Mouse (Mus musculus): ENCODE results near the gene CN725425.

Gene CN725425

GRCm38 (mm10) chr15:91237294-91237693 is 38.0 kb downstream of the CN725425 start:
- DNase-seq = no peak

GRCm38 (mm10) chr15:91240683-91241335 is 41.5 kb downstream of the CN725425 start:
- no peak for DNase-seq

- peak in 1 of 2 experiments; percentile 53 for DNase-seq
These were observed 51.5 kb downstream of the CN725425 start for GRCm38 (mm10) chr15:91250815-91251214.

- no peak for DNase-seq
These were observed 52.5 kb downstream of the CN725425 start for GRCm38 (mm10) chr15:91251544-91252408.

- DNase-seq = no peak
These were observed 53.7 kb downstream of the CN725425 start for GRCm38 (mm10) chr15:91252956-91253355.

- DNase-seq = no peak
These were observed 56.0 kb downstream of the CN725425 start for GRCm38 (mm10) chr15:91255308-91255707.

GRCm38 (mm10) chr15:91257140-91257539 is 57.8 kb downstream of the CN725425 start:
- peak; percentile 57 to 71 for DNase-seq

GRCm38 (mm10) chr15:91260578-91260977 is 61.3 kb downstream of the CN725425 start:
- peak in 1 of 2 experiments; percentile 17 for DNase-seq

GRCm38 (mm10) chr15:91263926-91264325 is 64.6 kb downstream of the CN725425 start:
- DNase-seq = no peak

GRCm38 (mm10) chr15:91268532-91268931 is 69.2 kb downstream of the CN725425 start:
- peak; percentile 68 to 80 for DNase-seq

- peak; percentile 66 to 81 for DNase-seq
These were observed 76.7 kb downstream of the CN725425 start for GRCm38 (mm10) chr15:91275961-91276360.

- DNase-seq = no peak
These were observed 80.3 kb downstream of the CN725425 start for GRCm38 (mm10) chr15:91279571-91279970.

- no peak for DNase-seq
These were observed 82.2 kb downstream of the CN725425 start for GRCm38 (mm10) chr15:91281521-91281920.

GRCm38 (mm10) chr15:91282822-91283221 is 83.5 kb downstream of the CN725425 start:
- DNase-seq = no peak

GRCm38 (mm10) chr15:91283418-91283817 is 84.1 kb downstream of the CN725425 start:
- no peak for DNase-seq

GRCm38 (mm10) chr15:91299319-91299835 is 100.1 kb downstream of the CN725425 start:
- DNase-seq = no peak

- peak; percentile 89 to 96 for DNase-seq
These were observed 102.1 kb downstream of the CN725425 start for GRCm38 (mm10) chr15:91301366-91301765.

GRCm38 (mm10) chr15:91304296-91304852 is 105.1 kb downstream of the CN725425 start:
- DNase-seq = peak; percentile 26 to 70
